In the genomic region with DNA sequence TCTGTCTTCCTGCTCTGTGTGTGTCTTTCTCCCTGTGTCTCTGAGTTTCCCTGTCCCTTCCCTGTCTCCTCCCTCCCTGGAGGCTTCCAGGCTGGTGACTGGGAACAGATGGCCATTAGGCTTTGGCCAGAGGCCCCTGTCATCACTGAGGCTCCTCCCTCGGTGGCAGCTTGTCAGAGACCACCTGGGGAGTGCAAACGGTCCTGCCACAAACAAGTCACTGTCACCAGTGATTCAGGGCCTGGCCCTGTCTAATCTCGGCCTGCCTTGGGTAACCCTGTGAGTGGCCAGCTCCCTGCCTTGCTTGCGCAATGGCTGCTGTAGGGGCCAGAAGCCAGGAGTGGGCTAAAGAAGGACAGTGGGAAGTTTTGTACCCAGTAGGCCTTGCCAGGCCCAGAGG, we compare ENCODE assay signal across 10 mouse cellular contexts. TPM values are rescaled to one million over a fixed set of nuclear protein-coding genes. Genes with fewer than 3 reads are reported as not detected.
DNase-seq lines count a peak whose midpoint lies in the region; ATAC-seq lines count a peak whose summit lies in the region.
"Had no signal": no experiment of that assay in that cellular context is flagged by ENCODE, and none has a peak within 500 bp of the region (broad histone marks: within the 10 kb centered on the region; RNA-seq: fewer than 3 reads in every experiment).

No protein-coding gene starts in this region.

- H3K9me3 ChIP-seq in forebrain, embryonic 10.5 days, result no peaks in the 10 kb centered on the region; the same call in 1 of the 2 replicates
- no peaks in the 10 kb centered on the region for H3K9me3 ChIP-seq in forebrain, embryonic 15.5 days
- H3K9me3 ChIP-seq in hindbrain, embryonic 16.5 days (ENCODE audit: control insufficient read depth, low read length), result no peaks in the 10 kb centered on the region
- H3K9me3 ChIP-seq: embryonic facial prominence, embryonic 15.5 days had no signal

- H3K4me3 ChIP-seq in forebrain, embryonic 10.5 days, result no peak overlapping the region
- H3K4me3 ChIP-seq in forebrain, embryonic 15.5 days, result no peak overlapping the region
- H3K4me3 ChIP-seq in hindbrain, embryonic 16.5 days (ENCODE audit: low read length), result no peak overlapping the region
- H3K4me3 ChIP-seq: embryonic facial prominence, embryonic 15.5 days had no signal

- peak overlapping the region; percentile 16 for H3K27ac ChIP-seq in forebrain, embryonic 10.5 days
- H3K27ac ChIP-seq in forebrain, embryonic 15.5 days (replicated peaks), result no peak overlapping the region
- H3K27ac ChIP-seq in hindbrain, embryonic 16.5 days (ENCODE audit: low read depth, low read length), result no peak overlapping the region
- H3K27ac ChIP-seq: embryonic facial prominence, embryonic 15.5 days; liver, embryonic 14.5 days had no signal

- H3K36me3 ChIP-seq in forebrain, embryonic 10.5 days (replicated peaks), result no peaks in the 10 kb centered on the region
- no peaks in the 10 kb centered on the region for H3K36me3 ChIP-seq in forebrain, embryonic 15.5 days
- no peaks in the 10 kb centered on the region for H3K36me3 ChIP-seq in hindbrain, embryonic 16.5 days (ENCODE audit: control insufficient read depth, insufficient read depth, low read length)
- H3K36me3 ChIP-seq: embryonic facial prominence, embryonic 15.5 days had no signal

- H3K9ac ChIP-seq in forebrain, embryonic 15.5 days (replicated peaks), result no peak overlapping the region
- H3K9ac ChIP-seq in hindbrain, embryonic 16.5 days (ENCODE audit: low read depth, low read length), result no peak overlapping the region
- H3K9ac ChIP-seq: embryonic facial prominence, embryonic 15.5 days; liver, embryonic 14.5 days had no signal

- no peak for ATAC-seq in forebrain, embryonic 15.5 days (replicated peaks)
- ATAC-seq in hindbrain, embryonic 16.5 days, result peak; percentile 58

- peaks cover 11% of the 10 kb centered on the region; the same call in 1 of the 2 replicates for H3K4me1 ChIP-seq in forebrain, embryonic 10.5 days
- 0 out of 2 replicates have a peak, but pooled peaks cover 12% of the 10 kb centered on the region for H3K4me1 ChIP-seq in forebrain, embryonic 15.5 days
- no peaks in the 10 kb centered on the region for H3K4me1 ChIP-seq in hindbrain, embryonic 16.5 days (ENCODE audit: control insufficient read depth, insufficient read depth, low read depth, low read length)
- H3K4me1 ChIP-seq: embryonic facial prominence, embryonic 15.5 days had no signal

- no peak overlapping the region for H3K4me2 ChIP-seq in forebrain, embryonic 15.5 days (replicated peaks)
- H3K4me2 ChIP-seq in hindbrain, embryonic 16.5 days (ENCODE audit: low read length), result no peak overlapping the region
- H3K4me2 ChIP-seq: embryonic facial prominence, embryonic 15.5 days had no signal

- DNase-seq in forebrain, embryonic 10.5 days (ENCODE audit: extremely low spot score, low spot score), result no peak
- peak; percentile 61 for DNase-seq in Muller cell, postnatal 12 days (ENCODE audit: inconsistent ontology term)
- DNase-seq in cerebellum, postnatal 36 days, result peak; percentile 94
- no peak for DNase-seq in thymus, postnatal 36 days
- DNase-seq in B cell, adult 2 months, result no peak
- DNase-seq in left cerebral cortex, adult 9 months (ENCODE audit: low spot score in 2 of 2), result no peak

- peaks cover 7% of the 10 kb centered on the region; the same call in 1 of the 2 replicates for H3K27me3 ChIP-seq in forebrain, embryonic 10.5 days (ENCODE audit: poor library complexity, severe bottlenecking)
- H3K27me3 ChIP-seq in forebrain, embryonic 15.5 days, result no peaks in the 10 kb centered on the region
- no peaks in the 10 kb centered on the region for H3K27me3 ChIP-seq in hindbrain, embryonic 16.5 days (replicated peaks; ENCODE audit: control insufficient read depth, insufficient read depth, low read length)

- WGBS in forebrain, embryonic 10.5 days, result 60% methylated on average over 4 of the region's 4 CpGs
- WGBS in forebrain, embryonic 15.5 days, result 32% methylated on average over 4 of the region's 4 CpGs
- 35% methylated on average over 4 of the region's 4 CpGs for WGBS in hindbrain, embryonic 16.5 days

RNA-seq across cellular contexts. Expression of a gene that starts 12.5 kb away (rescaled TPM):
- 0.10 and 0.14 TPM in 2 replicates for polyA plus RNA-seq in forebrain, embryonic 10.5 days (2016; fragmentation: Nextera tagmentation; extraction: Ambion mirVana)
- 0.17 and 0.20 TPM in 2 replicates for polyA plus RNA-seq in forebrain, embryonic 15.5 days (2015; fragmentation: Nextera tagmentation; extraction: Ambion mirVana)
- 1.1 TPM in 2 replicates for polyA plus RNA-seq in hindbrain, embryonic 16.5 days (2015; fragmentation: Nextera tagmentation; extraction: Ambion mirVana)
- polyA plus RNA-seq: liver, embryonic 14.5 days had no signal

Comparison
In these comparisons a context has a peak if more than half of its experiments do, and no peak if none do; other contexts are left out.
1. DNase-seq: peak in Muller cell, postnatal 12 days (single experiment) and cerebellum, postnatal 36 days (2 of 2); none in forebrain, embryonic 10.5 days (single experiment), thymus, postnatal 36 days (0 of 2), B cell, adult 2 months (0 of 2) and left cerebral cortex, adult 9 months (0 of 2).